Mouse (Mus musculus) intestine, postnatal 0 days (tissue): Measurements from ENCODE around the gene Gm20489. TPM values are rescaled to one million over a fixed set of nuclear protein-coding genes. Genes with fewer than 3 reads are reported as not detected.
A peak's percentile ranks its signal among the peaks of the same experiment; 100 is the strongest.

Experiments used
- ATAC-seq: fragments of 200-750 bp; cut with Nextera tagmentation; 2 replicates; pipeline ENCODE4 v1.8.0; 2017; ENCODE audit warnings: mild to moderate bottlenecking, moderate TSS enrichment, moderate library complexity
- H3K27ac ChIP-seq: fragments of 300-500 bp; sonication (generic); 2 replicates; pipeline ENCODE4 v1.5.1; 2014; ENCODE audit warnings: mild to moderate bottlenecking, low read depth, low read length, moderate library complexity
- H3K27me3 ChIP-seq: fragments of 300-500 bp; sonication (generic); replicated peaks from 2 replicates; pipeline ENCODE4 v1.6.1; 2014; ENCODE audit warnings: low read length, mixed read lengths; ENCODE audit not compliant: control insufficient read depth, insufficient read depth
- H3K36me3 ChIP-seq: fragments of 300-500 bp; sonication (generic); 2 replicates; pipeline ENCODE4 v1.6.1; 2014; ENCODE audit warnings: mild to moderate bottlenecking, moderate library complexity; ENCODE audit not compliant: control insufficient read depth, insufficient read depth
- H3K4me1 ChIP-seq: fragments of 300-500 bp; sonication (generic); replicated peaks from 2 replicates; pipeline ENCODE4 v1.6.1; 2014; ENCODE audit warnings: antibody characterized with exemption, low read length, mixed read lengths; ENCODE audit not compliant: control insufficient read depth, insufficient read depth
- H3K4me2 ChIP-seq: fragments of 300-500 bp; sonication (generic); replicated peaks from 2 replicates; pipeline ENCODE4 v1.6.1; 2014; ENCODE audit warnings: low read depth, mild to moderate bottlenecking, moderate library complexity
- H3K4me3 ChIP-seq: fragments of 300-500 bp; sonication (generic); 2 replicates; pipeline ENCODE4 v1.5.1; 2014; ENCODE audit warnings: low read depth, low read length
- H3K9ac ChIP-seq: fragments of 300-500 bp; sonication (generic); 2 replicates; pipeline ENCODE4 v1.6.1; 2014; ENCODE audit warnings: mild to moderate bottlenecking, low read depth, low read length
- H3K9me3 ChIP-seq: fragments of 300-500 bp; sonication (generic); 2 replicates; pipeline ENCODE4 v1.6.1; 2016; ENCODE audit warnings: mixed run types; ENCODE audit not compliant: control insufficient read depth
- CTCF ChIP-seq: sonication (generic); IDR thresholded peaks from 2 replicates; pipeline ENCODE4 v1.5.1; 2016; ENCODE audit warnings: low read depth, mild to moderate bottlenecking, control low read depth, antibody characterized with exemption, moderate library complexity
- WGBS: fragments of 180-500 bp; shearing (Covaris S2); extraction: QIAGEN DNeasy Blood & Tissue Kit; methylation state at CpG from one replicate; pipeline ENCODE4 v1.1.7; 2014; 5-methylcytosine and 5-hydroxymethylcytosine counted together
- polyA plus RNA-seq: library from polyadenylated mRNA; unstranded; fragments of >200 nt; fragmentation: Nextera tagmentation; extraction: Ambion mirVana; gene quantifications from 2 replicates; pipeline ENCODE4 v1.2.1, GENCODE M21; 2015

Gm20489 gene
- polyA plus RNA-seq, 1 experiment from 2014 or later = not detected

DNA sequence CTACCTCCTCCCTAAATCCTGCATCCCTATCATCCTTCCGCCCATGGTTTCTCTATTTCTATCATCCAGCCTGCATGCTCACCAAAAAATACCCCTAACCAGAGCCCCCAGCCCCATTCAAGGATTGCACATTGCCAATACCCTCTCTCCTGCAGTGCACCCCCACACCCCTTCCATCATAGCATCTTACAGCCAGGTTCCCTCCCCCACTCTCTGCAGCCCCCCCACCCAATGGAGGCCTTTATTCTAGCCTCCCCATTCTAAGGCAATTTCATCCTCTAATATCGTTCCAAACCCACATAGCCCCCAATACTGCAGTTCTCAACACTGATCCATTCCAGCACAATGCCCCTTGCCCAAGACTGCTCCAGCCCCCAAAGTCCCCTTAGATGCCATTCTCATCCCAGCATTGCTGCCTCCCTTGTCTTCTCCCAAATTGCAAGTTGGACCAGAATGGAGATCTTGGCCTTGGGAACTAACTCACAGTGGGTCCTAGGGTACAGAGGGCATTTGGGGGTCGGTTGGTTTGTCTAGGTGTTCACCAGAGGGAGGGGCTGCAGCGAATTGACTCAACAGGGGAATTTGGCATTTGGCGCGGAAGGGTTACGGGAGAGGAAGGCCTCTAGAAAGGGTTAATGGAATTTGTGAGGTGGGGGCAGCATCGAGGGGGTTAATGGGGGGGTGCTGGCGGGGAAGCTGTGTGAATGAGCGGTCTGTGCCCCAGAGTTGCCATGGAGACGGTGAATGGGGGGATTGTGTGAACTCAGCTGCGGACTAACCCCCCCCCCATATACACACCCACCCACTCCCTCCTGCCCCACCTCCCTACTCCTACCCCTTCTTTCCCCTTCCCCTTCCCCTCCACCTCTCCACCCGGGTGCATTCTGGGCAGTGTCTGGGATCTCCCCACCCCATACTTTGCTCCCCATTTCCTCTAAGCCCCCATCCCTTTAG, 30.9 kb upstream of the Gm20489 start:
- Histone ChIP-seq H3K27me3 (0 out of 2 replicates have a peak, but pooled peaks cover 4% of the 10 kb centered on the region), H3K4me3 (0 out of 2 replicates have a peak overlapping the region, but pooled peaks have one; percentile 2), H3K36me3 (no peaks in the 10 kb centered on the region), H3K27ac (no peak overlapping the region), H3K9me3 (no peaks in the 10 kb centered on the region), H3K4me2 (peak overlapping the region; percentile 52), H3K9ac (no peak overlapping the region), H3K4me1 (no peaks in the 10 kb centered on the region)
- ATAC-seq = no peak
- WGBS = 39% methylated on average over 13 of the region's 13 CpGs
- TF ChIP-seq CTCF = no peak

DNA sequence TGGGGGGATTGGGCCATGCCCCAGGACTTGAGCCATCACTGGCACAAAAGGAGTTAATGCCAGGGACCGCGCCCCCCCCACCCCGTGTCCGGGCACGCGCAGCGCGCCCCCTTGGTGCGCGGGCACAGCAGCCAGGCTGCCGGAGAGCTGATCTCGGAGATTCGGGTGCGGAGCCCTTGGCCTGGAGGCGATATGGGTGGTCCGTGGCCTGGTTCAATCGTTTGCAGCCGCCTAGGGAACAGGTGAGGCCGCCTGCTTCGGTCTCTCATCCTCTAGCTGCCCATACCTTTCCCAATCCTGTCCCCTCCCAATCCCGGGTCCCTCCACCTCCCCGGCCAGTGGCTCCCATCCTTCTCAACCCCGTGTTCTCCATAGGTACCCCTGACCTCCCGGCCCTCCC, 30.2 kb upstream of the Gm20489 start, which contains the start of gene Nlgn3:
Nlgn3 (plus strand) TSS at position 114 of the 400 bp plus-strand sequence.
- peak within 1 kb of the TSS; percentile 52 for H3K4me2 ChIP-seq
- 0 out of 2 replicates have a peak, but pooled peaks have one; percentile 19 for ATAC-seq
- TF ChIP-seq CTCF = no peak
- no peak within 1 kb of the TSS for H3K9ac ChIP-seq
- H3K36me3 ChIP-seq = no peaks in the 10 kb centered on the region
- H3K9me3 ChIP-seq = no peaks in the 10 kb centered on the region
- H3K4me3 ChIP-seq = 0 out of 2 replicates have a peak within 1 kb of the TSS, but pooled peaks have one; percentile 9
- H3K27me3 ChIP-seq = 0 out of 2 replicates have a peak, but pooled peaks cover 4% of the 10 kb centered on the region
- no peak within 1 kb of the TSS for H3K27ac ChIP-seq
- H3K4me1 ChIP-seq = no peaks in the 10 kb centered on the region
- WGBS = 41% methylated on average over 6 of the region's 24 CpGs

DNA sequence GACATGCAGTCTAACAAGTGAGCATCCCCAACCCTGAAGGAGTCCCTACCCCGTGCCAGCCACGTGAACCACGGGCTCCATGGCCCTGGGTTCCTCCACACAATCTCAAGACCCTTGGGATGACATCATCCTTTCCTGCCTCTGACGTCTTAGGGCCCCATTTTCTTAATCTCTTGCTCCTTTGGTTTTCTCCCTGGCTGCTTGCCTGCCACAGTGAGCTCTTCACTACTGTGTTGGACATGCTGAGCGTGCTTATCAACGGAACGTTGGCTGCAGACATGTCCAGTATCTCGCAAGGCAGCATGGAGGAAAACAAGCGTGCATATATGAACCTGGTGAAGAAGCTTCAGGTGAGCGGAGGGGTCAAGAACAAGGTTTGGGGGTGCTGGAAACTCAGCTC, 21.3 kb upstream of the Gm20489 start:
- Histone ChIP-seq H3K27me3 (no peaks in the 10 kb centered on the region), H3K36me3 (peaks cover 27% of the 10 kb centered on the region), H3K9ac (no peak overlapping the region), H3K27ac (no peak overlapping the region), H3K9me3 (no peaks in the 10 kb centered on the region), H3K4me1 (no peaks in the 10 kb centered on the region), H3K4me3 (no peak overlapping the region), H3K4me2 (no peak overlapping the region)
- no peak for TF ChIP-seq CTCF
- no peak for ATAC-seq
- 89% methylated on average over 10 of the region's 10 CpGs for WGBS

DNA sequence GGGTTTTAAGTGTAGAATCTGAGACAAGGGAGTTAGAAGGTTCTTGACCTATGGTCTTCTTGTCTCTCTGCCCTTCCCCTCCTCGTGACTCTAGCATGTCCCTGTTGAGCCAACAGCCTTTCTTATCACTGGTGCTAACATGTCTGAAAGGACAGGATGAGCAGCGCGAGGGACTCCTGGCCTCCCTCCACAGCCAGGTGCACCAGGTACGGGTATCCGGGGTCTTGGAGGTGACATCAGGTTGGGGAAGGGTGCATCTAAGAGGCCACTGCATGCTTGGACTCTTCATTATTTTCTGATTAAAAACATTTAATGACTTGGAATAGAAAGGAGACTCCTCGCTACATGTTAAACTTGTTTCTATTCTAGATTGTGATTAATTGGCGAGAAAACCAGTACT, 20.2 kb upstream of the Gm20489 start:
- H3K36me3 ChIP-seq = peaks cover 27% of the 10 kb centered on the region
- no peak for TF ChIP-seq CTCF
- no peak overlapping the region for H3K4me3 ChIP-seq
- H3K9ac ChIP-seq = no peak overlapping the region
- no peak overlapping the region for H3K4me2 ChIP-seq
- H3K4me1 ChIP-seq = no peaks in the 10 kb centered on the region
- 85% methylated on average over 7 of the region's 7 CpGs for WGBS
- no peak overlapping the region for H3K27ac ChIP-seq
- no peak for ATAC-seq
- H3K9me3 ChIP-seq = no peaks in the 10 kb centered on the region
- no peaks in the 10 kb centered on the region for H3K27me3 ChIP-seq

DNA sequence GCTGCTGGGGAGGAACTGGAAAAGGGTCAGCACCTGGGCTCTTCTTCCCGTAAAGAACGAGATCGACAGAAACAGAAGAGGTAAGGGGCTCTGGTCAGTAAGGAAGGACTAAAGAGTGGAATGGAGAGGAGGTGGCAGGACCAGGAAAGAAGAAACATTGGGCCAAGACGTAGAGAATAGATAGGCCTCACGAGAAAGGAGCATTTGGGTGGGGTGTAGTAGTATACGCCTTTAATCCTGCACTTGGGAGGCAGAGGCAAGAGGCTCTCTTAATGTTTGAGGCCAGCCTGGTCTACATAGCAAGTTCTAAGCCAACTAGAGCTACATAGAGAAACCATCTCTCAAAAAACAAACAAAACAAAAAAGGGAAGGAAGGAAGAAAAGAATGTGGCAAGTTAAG, 19.6 kb upstream of the Gm20489 start:
- WGBS = 88% methylated on average over 6 of the region's 6 CpGs
- no peak for ATAC-seq

DNA sequence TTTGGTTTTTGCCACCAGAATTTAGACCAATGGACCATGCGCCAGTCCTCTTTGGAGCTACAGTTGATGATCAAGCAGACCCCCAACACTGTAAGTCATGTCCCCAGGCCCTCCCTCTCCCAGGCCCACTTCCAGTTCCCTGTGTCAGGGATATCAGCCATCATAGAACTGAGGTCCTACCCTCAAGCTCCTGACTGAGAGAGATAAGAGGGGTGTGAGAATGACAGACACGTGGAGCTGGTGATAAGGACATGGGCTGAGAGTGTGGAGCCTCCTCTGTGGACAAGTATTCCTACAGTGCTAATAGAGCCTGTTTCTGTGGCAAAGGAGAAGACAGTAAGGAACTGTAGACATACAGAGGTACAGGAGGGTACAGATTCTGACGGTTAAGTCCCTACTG, 18.7 kb upstream of the Gm20489 start:
- no peak for ATAC-seq
- TF ChIP-seq CTCF = no peak
- no peaks in the 10 kb centered on the region for H3K9me3 ChIP-seq
- no peaks in the 10 kb centered on the region for H3K4me1 ChIP-seq
- no peak overlapping the region for H3K4me2 ChIP-seq
- no peak overlapping the region for H3K9ac ChIP-seq
- 81% methylated on average over 3 of the region's 3 CpGs for WGBS
- no peak overlapping the region for H3K4me3 ChIP-seq
- H3K27ac ChIP-seq = no peak overlapping the region
- H3K36me3 ChIP-seq = peaks cover 25% of the 10 kb centered on the region
- no peaks in the 10 kb centered on the region for H3K27me3 ChIP-seq

More for the DNA sequence above, 19.6 kb upstream of the Gm20489 start:
- Histone ChIP-seq H3K27me3 (no peaks in the 10 kb centered on the region), H3K9ac (no peak overlapping the region), H3K9me3 (no peaks in the 10 kb centered on the region), H3K4me3 (no peak overlapping the region), H3K36me3 (peaks cover 26% of the 10 kb centered on the region), H3K4me1 (no peaks in the 10 kb centered on the region), H3K4me2 (no peak overlapping the region), H3K27ac (no peak overlapping the region)
- TF ChIP-seq CTCF = no peak
